14 mouse cellular contexts compared by ENCODE assay signal in the genomic region with DNA sequence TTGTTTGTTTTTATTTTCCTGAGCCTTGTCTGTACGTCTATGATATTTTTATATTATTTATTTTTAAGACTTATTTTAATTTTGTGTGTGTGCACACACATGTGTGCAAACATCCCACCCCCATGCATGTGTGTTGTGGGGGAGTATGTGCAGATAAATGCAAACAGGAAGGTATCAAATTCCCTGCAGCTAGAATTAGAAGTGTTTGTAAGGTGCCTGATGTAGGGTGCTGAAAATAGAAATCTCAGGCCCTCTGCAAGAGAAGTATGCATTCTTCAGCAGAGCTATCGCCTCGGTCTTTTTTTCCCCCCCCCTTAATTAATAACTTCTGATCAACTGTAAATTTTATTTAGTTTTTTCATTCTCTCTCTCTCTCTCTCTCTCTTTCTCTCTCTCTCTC.
"Had no signal": no experiment of that assay in that cellular context is flagged by ENCODE, and none has a peak within 500 bp of the region (broad histone marks: within the 10 kb centered on the region; RNA-seq: fewer than 3 reads in every experiment).

No protein-coding gene starts in this region.

- H3K4me3 ChIP-seq: layer of hippocampus, adult 2 months; liver, embryonic 15.5 days; midbrain, embryonic 13.5 days; neural tube, embryonic 15.5 days had no signal

- H3K4me1 ChIP-seq: midbrain, embryonic 13.5 days; neural tube, embryonic 15.5 days had no signal

- H3K9ac ChIP-seq: liver, embryonic 15.5 days; midbrain, embryonic 13.5 days; neural tube, embryonic 15.5 days had no signal

- H3K4me2 ChIP-seq: liver, embryonic 11.5 days; liver, embryonic 15.5 days; midbrain, embryonic 13.5 days; neural tube, embryonic 15.5 days had no signal

- ATAC-seq: lung, postnatal 0 days; midbrain, embryonic 13.5 days had no signal

- H3K36me3 ChIP-seq: neural tube, embryonic 15.5 days had no signal

- H3K27ac ChIP-seq: liver, embryonic 15.5 days; midbrain, embryonic 13.5 days; neural tube, embryonic 15.5 days; stomach, postnatal 0 days had no signal

- H3K9me3 ChIP-seq: liver, embryonic 15.5 days; midbrain, embryonic 13.5 days; neural tube, embryonic 15.5 days had no signal

- DNase-seq: kidney, postnatal 10 days; kidney, postnatal 4 days; lung, adult 2 months; lung, postnatal 36 days; right cerebral cortex, adult 18-20 months; right cerebral cortex, postnatal 25 days; thymus, postnatal 4 days had no signal

- H3K27me3 ChIP-seq: liver, embryonic 15.5 days; midbrain, embryonic 13.5 days; neural tube, embryonic 15.5 days had no signal
